Mouse (Mus musculus): ENCODE data around the gene Stk39. TPM values are rescaled to one million over a fixed set of nuclear protein-coding genes. Genes with fewer than 3 reads are reported as not detected.

Gene Stk39
- polyA plus RNA-seq, 1 experiment = not detected

- no peak for TF ChIP-seq TAL1 (IDR thresholded peaks at IDR 0.05; ENCODE audit: low read length)
- TF ChIP-seq GATA1 (IDR thresholded peaks at IDR 0.05; ENCODE audit: low read length) = no peak
- H3K9me3 ChIP-seq (ENCODE audit: control insufficient read depth, low read length) = no peaks in the 10 kb centered on the region
Observed at GRCm38 (mm10) chr2:68442113-68442717, 29.9 kb downstream of the Stk39 start.

GRCm38 (mm10) chr2:68439614-68440013 is 32.5 kb downstream of the Stk39 start:
- Histone ChIP-seq H3K4me3 (replicated peaks) (no peak overlapping the region), H3K36me3 (ENCODE audit: control insufficient read depth) (no peaks in the 10 kb centered on the region), H3K4me1 (ENCODE audit: control insufficient read depth) (peaks cover 1% of the 10 kb centered on the region), H3K9me3 (ENCODE audit: control insufficient read depth, low read length) (no peaks in the 10 kb centered on the region), H3K27me3 (ENCODE audit: control insufficient read depth) (peaks cover 16% of the 10 kb centered on the region)
- no peak for TF ChIP-seq GATA1 (IDR thresholded peaks at IDR 0.05; ENCODE audit: low read length)
- no peak for TF ChIP-seq TAL1 (IDR thresholded peaks at IDR 0.05; ENCODE audit: low read length)

More at GRCm38 (mm10) chr2:68442113-68442717, 29.9 kb downstream of the Stk39 start:
- Histone ChIP-seq H3K4me1 (ENCODE audit: control insufficient read depth) (peaks cover 1% of the 10 kb centered on the region), H3K36me3 (ENCODE audit: control insufficient read depth) (no peaks in the 10 kb centered on the region), H3K4me3 (replicated peaks) (no peak overlapping the region), H3K27me3 (ENCODE audit: control insufficient read depth) (no peaks in the 10 kb centered on the region)

GRCm38 (mm10) chr2:68437920-68438319 is 34.1 kb downstream of the Stk39 start:
- H3K9me3 ChIP-seq (ENCODE audit: control insufficient read depth, low read length) = no peaks in the 10 kb centered on the region
- H3K4me3 ChIP-seq (replicated peaks) = no peak overlapping the region
- TF ChIP-seq TAL1 (IDR thresholded peaks at IDR 0.05; ENCODE audit: low read length) (no peak), GATA1 (IDR thresholded peaks at IDR 0.05; ENCODE audit: low read length) (no peak)
- peaks cover 22% of the 10 kb centered on the region for H3K27me3 ChIP-seq (ENCODE audit: control insufficient read depth)
- peaks cover 1% of the 10 kb centered on the region for H3K4me1 ChIP-seq (ENCODE audit: control insufficient read depth)
- no peaks in the 10 kb centered on the region for H3K36me3 ChIP-seq (ENCODE audit: control insufficient read depth)

- no peak for TF ChIP-seq GATA1 (IDR thresholded peaks at IDR 0.05; ENCODE audit: low read length)
- TF ChIP-seq TAL1 (IDR thresholded peaks at IDR 0.05; ENCODE audit: low read length) = no peak
- Histone ChIP-seq H3K36me3 (ENCODE audit: control insufficient read depth) (no peaks in the 10 kb centered on the region), H3K4me3 (replicated peaks) (no peak overlapping the region), H3K27me3 (ENCODE audit: control insufficient read depth) (peaks cover 22% of the 10 kb centered on the region), H3K4me1 (ENCODE audit: control insufficient read depth) (peaks cover 1% of the 10 kb centered on the region), H3K9me3 (ENCODE audit: control insufficient read depth, low read length) (no peaks in the 10 kb centered on the region)
Observed at GRCm38 (mm10) chr2:68437216-68437615, 34.9 kb downstream of the Stk39 start.

- H3K4me3 ChIP-seq (replicated peaks) = no peak overlapping the region
- TF ChIP-seq TAL1 (IDR thresholded peaks at IDR 0.05; ENCODE audit: low read length) (no peak), GATA1 (IDR thresholded peaks at IDR 0.05; ENCODE audit: low read length) (no peak)
- no peaks in the 10 kb centered on the region for H3K36me3 ChIP-seq (ENCODE audit: control insufficient read depth)
- no peaks in the 10 kb centered on the region for H3K9me3 ChIP-seq (ENCODE audit: control insufficient read depth, low read length)
- peaks cover 22% of the 10 kb centered on the region for H3K27me3 ChIP-seq (ENCODE audit: control insufficient read depth)
- H3K4me1 ChIP-seq (ENCODE audit: control insufficient read depth) = peaks cover 1% of the 10 kb centered on the region
Observed at GRCm38 (mm10) chr2:68436305-68436704, 35.8 kb downstream of the Stk39 start.

- no peak overlapping the region for H3K4me3 ChIP-seq (replicated peaks)
- H3K4me1 ChIP-seq (ENCODE audit: control insufficient read depth) = peaks cover 1% of the 10 kb centered on the region
- no peak for TF ChIP-seq GATA1 (IDR thresholded peaks at IDR 0.05; ENCODE audit: low read length)
- no peak for TF ChIP-seq TAL1 (IDR thresholded peaks at IDR 0.05; ENCODE audit: low read length)
- no peaks in the 10 kb centered on the region for H3K36me3 ChIP-seq (ENCODE audit: control insufficient read depth)
- no peaks in the 10 kb centered on the region for H3K9me3 ChIP-seq (ENCODE audit: control insufficient read depth, low read length)
- H3K27me3 ChIP-seq (ENCODE audit: control insufficient read depth) = peaks cover 22% of the 10 kb centered on the region
Observed at GRCm38 (mm10) chr2:68435494-68436255, 36.4 kb downstream of the Stk39 start.

- H3K27me3 ChIP-seq (ENCODE audit: control insufficient read depth) = peaks cover 22% of the 10 kb centered on the region
- peaks cover 1% of the 10 kb centered on the region for H3K4me1 ChIP-seq (ENCODE audit: control insufficient read depth)
- H3K36me3 ChIP-seq (ENCODE audit: control insufficient read depth) = no peaks in the 10 kb centered on the region
- H3K9me3 ChIP-seq (ENCODE audit: control insufficient read depth, low read length) = no peaks in the 10 kb centered on the region
- TF ChIP-seq GATA1 (IDR thresholded peaks at IDR 0.05; ENCODE audit: low read length) (no peak), TAL1 (IDR thresholded peaks at IDR 0.05; ENCODE audit: low read length) (no peak)
- no peak overlapping the region for H3K4me3 ChIP-seq (replicated peaks)
Observed at GRCm38 (mm10) chr2:68434997-68435396, 37.1 kb downstream of the Stk39 start.

GRCm38 (mm10) chr2:68434576-68434975 is 37.5 kb downstream of the Stk39 start:
- peaks cover 22% of the 10 kb centered on the region for H3K27me3 ChIP-seq (ENCODE audit: control insufficient read depth)
- H3K4me1 ChIP-seq (ENCODE audit: control insufficient read depth) = no peaks in the 10 kb centered on the region; the same call in none of the 2 replicates
- no peak overlapping the region for H3K4me3 ChIP-seq (replicated peaks)
- TF ChIP-seq TAL1 (IDR thresholded peaks at IDR 0.05; ENCODE audit: low read length) (no peak), GATA1 (IDR thresholded peaks at IDR 0.05; ENCODE audit: low read length) (no peak)
- no peaks in the 10 kb centered on the region for H3K9me3 ChIP-seq (ENCODE audit: control insufficient read depth, low read length)
- H3K36me3 ChIP-seq (ENCODE audit: control insufficient read depth) = no peaks in the 10 kb centered on the region

- no peaks in the 10 kb centered on the region; the same call in 1 of the 2 replicates for H3K4me1 ChIP-seq (ENCODE audit: control insufficient read depth)
- no peak overlapping the region for H3K4me3 ChIP-seq (replicated peaks)
- H3K27me3 ChIP-seq (ENCODE audit: control insufficient read depth) = peaks cover 22% of the 10 kb centered on the region
- TF ChIP-seq TAL1 (IDR thresholded peaks at IDR 0.05; ENCODE audit: low read length) (no peak), GATA1 (IDR thresholded peaks at IDR 0.05; ENCODE audit: low read length) (no peak)
- H3K36me3 ChIP-seq (ENCODE audit: control insufficient read depth) = no peaks in the 10 kb centered on the region
- no peaks in the 10 kb centered on the region for H3K9me3 ChIP-seq (ENCODE audit: control insufficient read depth, low read length)
Observed at GRCm38 (mm10) chr2:68433736-68434312, 38.2 kb downstream of the Stk39 start.

Measured in erythroblast, embryonic 14.5 days (primary cell).